Mouse (Mus musculus): ENCODE measurements around the gene Gm20716. TPM values are rescaled to one million over a fixed set of nuclear protein-coding genes. Genes with fewer than 3 reads are reported as not detected.

The Gm20716 gene
- polyA plus RNA-seq (2012; rRNA removed), result 16.6 and 21.9 TPM in 2 replicates

DNA sequence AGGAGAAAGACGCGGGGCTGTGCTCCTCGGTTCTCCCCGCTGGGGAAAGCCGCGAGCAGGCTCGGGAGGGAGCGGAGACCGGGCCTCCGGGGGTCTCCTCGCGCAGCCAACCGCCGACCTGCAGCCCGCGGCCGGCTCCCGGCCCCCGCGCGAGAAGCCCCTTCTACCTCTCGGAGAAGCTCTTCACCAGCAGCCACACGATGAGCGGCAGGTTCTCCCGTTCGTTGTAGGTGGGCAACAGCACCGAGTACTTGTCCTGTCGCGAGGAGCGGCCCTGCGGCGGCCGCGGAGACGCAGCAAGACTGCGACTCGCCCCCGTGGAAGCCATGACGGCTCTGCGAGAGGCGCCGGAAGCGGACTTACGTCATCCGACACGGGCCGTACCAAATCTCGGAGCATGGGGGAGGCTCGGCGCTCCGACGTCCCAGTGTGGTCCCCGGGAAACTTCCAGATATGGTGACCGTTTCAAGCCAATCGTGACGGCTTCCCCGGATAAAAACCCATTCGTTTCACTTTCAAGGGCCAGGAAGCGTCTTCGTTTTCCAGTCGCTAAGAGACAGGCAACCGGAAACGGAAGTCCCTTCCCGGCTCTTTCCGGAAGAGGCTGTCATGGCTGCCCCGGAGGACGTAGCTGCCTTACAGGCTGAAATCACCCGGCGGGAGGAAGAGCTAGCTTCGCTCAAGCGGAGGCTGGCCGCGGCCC is at the start of gene Gm20716, which contains the start of the genes Dpm1 and Mocs3:
Gene Gm20716, minus strand, starts transcription at position 339 of the 703 bp plus-strand sequence.
Gene Dpm1, minus strand, starts transcription at position 566 of the 703 bp plus-strand sequence.
Gene Mocs3, plus strand, starts transcription at position 597 of the 703 bp plus-strand sequence.
- TF ChIP-seq POLR2A (IDR thresholded peaks at IDR 0.05; ENCODE audit: borderline replicate concordance, extremely low read depth, insufficient read depth, insufficient read length, poor library complexity, severe bottlenecking) (peak; percentile 82), CTCF (IDR thresholded peaks at IDR 0.05; ENCODE audit: borderline replicate concordance, extremely low read depth, insufficient read depth, insufficient read length) (no peak)

DNA sequence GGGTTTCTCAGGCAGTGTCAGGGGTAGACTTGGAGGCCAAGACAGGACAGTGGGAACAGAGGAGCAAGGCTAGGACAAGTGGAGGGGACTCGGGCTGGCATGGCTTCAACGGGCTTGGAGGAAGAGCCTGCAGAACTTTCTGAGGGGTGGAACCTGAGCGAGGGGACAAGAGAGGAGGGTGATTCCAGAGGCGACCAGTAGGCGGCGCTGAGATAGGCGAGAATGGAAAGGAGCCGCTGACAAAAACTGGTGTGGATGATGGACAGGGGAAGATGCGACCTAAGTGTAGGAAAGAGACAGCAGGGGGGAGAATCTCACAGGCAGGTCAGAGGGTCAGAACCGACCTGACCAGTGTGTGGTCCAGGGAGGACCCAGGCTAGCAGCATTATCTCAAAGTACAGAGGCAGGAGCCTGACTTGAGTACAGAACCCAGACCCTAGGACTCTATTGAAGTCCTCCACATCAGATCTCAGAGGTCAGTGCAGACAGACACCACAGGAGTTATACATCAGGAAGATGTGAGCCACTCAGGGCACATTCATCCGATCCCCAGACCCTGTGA is 44.3 kb upstream of the Gm20716 start:
- no peak for TF ChIP-seq POLR2A (IDR thresholded peaks at IDR 0.05; ENCODE audit: borderline replicate concordance, extremely low read depth, insufficient read depth, insufficient read length, poor library complexity, severe bottlenecking)
- TF ChIP-seq CTCF (IDR thresholded peaks at IDR 0.05; ENCODE audit: borderline replicate concordance, extremely low read depth, insufficient read depth, insufficient read length), result peak; percentile 92
- peak; percentile 62 for DNase-seq (ENCODE audit: low read depth)

More for the DNA sequence above, at the start of gene Gm20716, which contains the start of the genes Dpm1 and Mocs3:
- DNase-seq (ENCODE audit: low read depth), result peak; percentile 96

DNA sequence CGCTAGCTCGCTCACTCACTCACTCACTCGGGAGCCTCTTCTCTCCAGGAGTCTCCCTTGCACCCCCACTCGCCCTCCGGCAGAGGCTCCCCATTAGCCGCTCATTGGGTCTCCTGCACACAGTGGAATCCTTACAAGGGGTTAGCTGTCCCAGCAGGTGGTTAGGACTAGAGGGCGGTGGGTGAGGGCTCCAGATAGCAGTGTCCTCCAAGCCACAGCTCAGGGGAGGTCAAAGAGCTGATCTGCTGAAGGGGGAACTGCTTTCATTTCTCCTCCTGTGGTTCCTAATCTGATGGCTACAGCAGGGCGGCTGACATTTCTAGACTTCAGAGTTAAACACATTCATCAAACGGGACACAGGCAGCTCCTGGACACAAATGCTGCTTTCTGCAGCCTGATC is 43.2 kb upstream of the Gm20716 start:
- no peak for DNase-seq (ENCODE audit: low read depth)
- TF ChIP-seq POLR2A (IDR thresholded peaks at IDR 0.05; ENCODE audit: borderline replicate concordance, extremely low read depth, insufficient read depth, insufficient read length, poor library complexity, severe bottlenecking) (no peak), CTCF (IDR thresholded peaks at IDR 0.05; ENCODE audit: borderline replicate concordance, extremely low read depth, insufficient read depth, insufficient read length) (no peak)

DNA sequence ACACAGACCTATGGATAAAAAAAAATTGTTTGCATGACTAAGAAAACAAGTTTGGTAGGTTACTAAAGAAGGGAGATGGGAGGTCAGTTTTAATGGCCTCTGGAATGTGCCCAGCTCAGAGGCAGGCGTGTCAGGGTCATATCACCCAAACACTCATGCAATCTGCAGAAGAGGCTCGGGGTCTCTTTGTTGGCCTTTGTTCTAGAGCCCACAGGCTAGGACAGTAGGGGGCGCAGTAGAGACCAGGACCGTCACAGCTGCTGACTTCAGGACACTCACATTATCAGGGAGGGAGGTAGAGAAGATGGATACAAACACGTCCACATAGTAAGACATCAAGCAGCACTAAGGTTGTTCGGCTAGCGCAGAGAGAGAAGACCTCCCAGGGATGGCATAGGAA is 37.9 kb upstream of the Gm20716 start:
- peak; percentile 53 for DNase-seq (ENCODE audit: low read depth)
- no peak for TF ChIP-seq POLR2A (IDR thresholded peaks at IDR 0.05; ENCODE audit: borderline replicate concordance, extremely low read depth, insufficient read depth, insufficient read length, poor library complexity, severe bottlenecking)
- peak; percentile 56; the same call in 1 of the 2 replicates for TF ChIP-seq CTCF (IDR thresholded peaks at IDR 0.05; ENCODE audit: borderline replicate concordance, extremely low read depth, insufficient read depth, insufficient read length)

DNA sequence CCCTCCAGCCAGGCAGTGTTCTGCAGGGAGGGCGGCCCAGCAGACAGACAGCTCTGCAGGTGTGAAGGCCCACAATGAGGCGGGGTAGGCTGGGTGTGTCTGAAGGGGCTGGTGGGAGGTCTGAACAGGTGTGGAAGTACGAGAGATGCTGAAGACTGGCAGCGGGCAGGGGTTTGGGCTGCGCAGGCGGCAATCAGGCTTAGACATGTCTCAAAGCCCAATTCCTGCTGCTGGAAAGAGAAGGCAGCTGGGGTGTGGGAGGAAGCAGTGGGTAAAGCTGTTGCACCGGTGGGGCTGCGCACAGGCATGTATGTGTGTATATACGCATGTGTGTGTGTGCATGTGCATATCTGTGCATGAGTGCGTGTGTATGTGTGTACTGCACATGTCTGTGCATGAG is 30.7 kb upstream of the Gm20716 start:
- no peak for DNase-seq (ENCODE audit: low read depth)
- no peak for TF ChIP-seq POLR2A (IDR thresholded peaks at IDR 0.05; ENCODE audit: borderline replicate concordance, extremely low read depth, insufficient read depth, insufficient read length, poor library complexity, severe bottlenecking)
- TF ChIP-seq CTCF (IDR thresholded peaks at IDR 0.05; ENCODE audit: borderline replicate concordance, extremely low read depth, insufficient read depth, insufficient read length), result no peak

DNA sequence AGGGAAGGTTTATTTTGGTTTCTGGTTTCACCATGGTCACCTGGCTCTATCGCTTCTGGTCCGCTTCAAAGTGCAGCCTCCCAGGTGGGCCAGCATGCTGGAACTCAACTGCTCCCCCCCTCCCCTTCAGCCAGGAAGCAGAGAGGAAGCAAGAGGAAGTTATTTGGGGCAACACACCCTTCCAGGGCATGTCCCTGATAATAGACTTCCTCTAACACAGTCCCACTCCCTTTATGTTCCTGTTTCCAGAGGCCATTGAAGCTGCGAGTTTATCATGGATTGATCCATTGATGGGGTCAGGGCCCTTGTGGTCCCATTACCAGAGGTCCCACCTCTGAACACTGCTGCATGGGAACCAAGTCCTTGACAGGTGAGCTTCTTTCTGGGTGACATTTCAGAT is 30.0 kb upstream of the Gm20716 start:
- DNase-seq (ENCODE audit: low read depth), result no peak
- no peak for TF ChIP-seq POLR2A (IDR thresholded peaks at IDR 0.05; ENCODE audit: borderline replicate concordance, extremely low read depth, insufficient read depth, insufficient read length, poor library complexity, severe bottlenecking)

DNA sequence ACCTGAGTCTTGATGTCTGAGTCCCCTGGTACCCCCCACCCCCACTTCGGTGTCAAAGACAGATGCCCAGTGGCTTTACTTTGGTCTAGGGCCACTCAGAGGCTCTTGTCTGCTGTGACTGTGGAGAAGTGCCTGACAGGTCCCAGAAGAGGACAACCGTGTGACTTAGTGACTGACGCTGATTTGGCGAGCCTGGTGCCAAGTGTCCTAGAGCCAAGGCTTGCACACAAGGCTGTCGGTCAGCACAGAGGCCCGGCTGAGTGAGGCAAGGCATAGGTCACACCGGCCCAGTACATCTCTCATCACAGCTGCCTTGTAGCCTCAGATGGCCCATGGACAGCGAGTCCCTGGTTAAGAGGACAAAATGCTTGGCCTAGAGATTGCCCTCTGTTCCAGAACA is 28.9 kb upstream of the Gm20716 start:
- TF ChIP-seq CTCF (IDR thresholded peaks at IDR 0.05; ENCODE audit: borderline replicate concordance, extremely low read depth, insufficient read depth, insufficient read length) (no peak), POLR2A (IDR thresholded peaks at IDR 0.05; ENCODE audit: borderline replicate concordance, extremely low read depth, insufficient read depth, insufficient read length, poor library complexity, severe bottlenecking) (no peak)
- DNase-seq (ENCODE audit: low read depth), result no peak

DNA sequence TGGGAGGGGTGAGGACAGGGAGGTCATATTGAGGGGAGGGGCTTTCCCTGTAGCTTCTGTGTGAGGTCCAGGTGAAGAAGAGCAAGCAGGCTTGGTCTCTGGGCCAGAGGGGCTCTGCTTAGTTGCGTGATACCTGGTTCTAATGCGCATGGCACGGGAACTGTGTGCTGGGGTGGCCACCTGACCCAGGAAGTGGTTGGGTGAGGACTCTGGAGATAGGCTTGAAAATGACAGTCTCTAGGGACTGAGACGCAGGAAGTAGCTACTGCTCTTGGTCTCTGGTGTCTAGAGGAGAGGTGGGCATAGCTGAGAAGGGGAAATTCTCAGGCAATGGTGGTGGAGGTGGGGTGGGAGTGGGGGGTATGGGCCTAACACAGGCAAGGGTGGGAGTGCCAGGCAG is 27.0 kb upstream of the Gm20716 start:
- no peak for DNase-seq (ENCODE audit: low read depth)
- TF ChIP-seq POLR2A (IDR thresholded peaks at IDR 0.05; ENCODE audit: borderline replicate concordance, extremely low read depth, insufficient read depth, insufficient read length, poor library complexity, severe bottlenecking), result no peak
- TF ChIP-seq CTCF (IDR thresholded peaks at IDR 0.05; ENCODE audit: borderline replicate concordance, extremely low read depth, insufficient read depth, insufficient read length), result no peak

DNA sequence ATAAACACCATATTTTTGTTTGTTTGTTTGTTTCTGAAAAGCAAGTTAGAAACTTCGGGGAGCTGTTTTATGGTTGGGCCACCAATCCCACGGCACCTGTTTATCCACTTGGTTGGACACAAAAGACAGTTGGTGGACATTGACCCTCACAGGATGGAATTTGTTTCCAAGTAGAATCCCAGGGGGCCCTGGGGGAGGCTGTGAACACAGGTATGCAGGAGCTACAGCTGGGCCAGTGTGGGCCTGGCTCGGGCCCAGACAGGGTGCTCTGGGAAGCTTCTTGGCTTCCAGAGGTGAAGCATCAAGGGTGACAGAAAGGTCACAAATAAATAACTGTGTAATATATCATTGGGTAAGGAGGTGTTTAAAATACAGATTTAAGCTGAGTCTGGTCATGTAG is 26.3 kb upstream of the Gm20716 start:
- no peak for DNase-seq (ENCODE audit: low read depth)
- TF ChIP-seq CTCF (IDR thresholded peaks at IDR 0.05; ENCODE audit: borderline replicate concordance, extremely low read depth, insufficient read depth, insufficient read length) (no peak), POLR2A (IDR thresholded peaks at IDR 0.05; ENCODE audit: borderline replicate concordance, extremely low read depth, insufficient read depth, insufficient read length, poor library complexity, severe bottlenecking) (no peak)

DNA sequence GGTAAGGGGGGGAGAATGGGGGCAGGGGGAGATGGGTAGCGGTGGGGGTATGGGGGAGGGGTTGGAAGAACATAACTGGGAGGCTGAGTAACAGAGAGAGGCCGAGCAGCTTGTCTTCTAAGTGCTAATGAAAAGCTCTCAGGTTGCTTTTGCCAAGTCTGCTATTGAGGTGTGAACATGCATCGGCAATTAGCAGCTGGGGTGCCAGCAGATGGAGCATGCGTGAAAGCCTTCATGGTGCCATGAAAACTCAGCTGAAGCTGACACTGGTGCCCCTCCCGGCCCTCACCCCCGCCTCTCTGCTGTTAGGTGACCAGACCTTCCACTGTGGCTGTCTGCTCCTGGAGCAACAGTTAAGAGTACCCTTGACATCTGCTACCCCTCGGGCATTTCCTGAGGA is 23.7 kb upstream of the Gm20716 start:
- peak; percentile 95 for DNase-seq (ENCODE audit: low read depth)
- TF ChIP-seq CTCF (IDR thresholded peaks at IDR 0.05; ENCODE audit: borderline replicate concordance, extremely low read depth, insufficient read depth, insufficient read length) (no peak), POLR2A (IDR thresholded peaks at IDR 0.05; ENCODE audit: borderline replicate concordance, extremely low read depth, insufficient read depth, insufficient read length, poor library complexity, severe bottlenecking) (no peak)

DNA sequence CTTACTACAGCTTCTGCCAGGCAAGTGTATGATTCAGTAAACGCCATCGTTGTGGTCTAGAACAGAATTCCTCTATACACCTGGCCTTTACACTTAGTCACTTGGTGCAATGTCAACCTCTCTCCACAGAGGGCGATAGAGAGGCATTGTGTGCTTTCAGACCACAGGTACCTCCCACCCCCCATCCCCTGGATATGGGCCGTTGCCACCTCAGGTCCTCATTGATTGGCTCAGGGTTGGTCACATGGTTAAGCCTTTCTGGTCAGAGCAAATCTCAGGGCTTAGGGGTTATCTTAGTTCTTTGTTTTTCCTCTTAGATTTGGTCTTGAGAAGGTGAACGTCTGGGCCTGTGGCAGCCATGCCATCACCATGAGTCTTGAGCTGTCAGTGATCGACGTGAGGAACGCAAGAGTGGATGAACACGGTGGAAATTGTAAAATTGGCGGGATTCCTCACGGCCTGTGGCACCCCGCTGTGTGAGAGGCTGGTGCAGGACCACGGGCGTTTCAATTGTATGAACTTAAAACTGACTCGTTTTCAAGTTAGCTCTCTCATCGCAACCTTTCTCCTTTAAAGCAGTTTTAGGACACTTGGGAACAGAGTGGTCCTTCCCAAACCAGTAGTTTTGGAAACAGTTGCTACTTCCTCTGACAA is 22.6 kb upstream of the Gm20716 start:
- TF ChIP-seq CTCF (IDR thresholded peaks at IDR 0.05; ENCODE audit: borderline replicate concordance, extremely low read depth, insufficient read depth, insufficient read length) (peak; percentile 62), POLR2A (IDR thresholded peaks at IDR 0.05; ENCODE audit: borderline replicate concordance, extremely low read depth, insufficient read depth, insufficient read length, poor library complexity, severe bottlenecking) (no peak)
- peak; percentile 82 for DNase-seq (ENCODE audit: low read depth)

Data from brain, embryonic 14.5 days (tissue).